Mouse (Mus musculus) liver, embryonic 14.5 days (tissue): ENCODE results near the gene Canx.

ENCODE experiments used
- CTCF ChIP-seq: IDR thresholded peaks from 2 replicates; pipeline ENCODE4 v1.5.1; 2016; ENCODE audit warnings: antibody characterized with exemption, low read depth, control low read depth
- EP300 ChIP-seq: IDR thresholded peaks from 2 replicates; pipeline ENCODE4 v1.6.1; 2016; ENCODE audit warnings: antibody characterized with exemption, low read depth

DNA sequence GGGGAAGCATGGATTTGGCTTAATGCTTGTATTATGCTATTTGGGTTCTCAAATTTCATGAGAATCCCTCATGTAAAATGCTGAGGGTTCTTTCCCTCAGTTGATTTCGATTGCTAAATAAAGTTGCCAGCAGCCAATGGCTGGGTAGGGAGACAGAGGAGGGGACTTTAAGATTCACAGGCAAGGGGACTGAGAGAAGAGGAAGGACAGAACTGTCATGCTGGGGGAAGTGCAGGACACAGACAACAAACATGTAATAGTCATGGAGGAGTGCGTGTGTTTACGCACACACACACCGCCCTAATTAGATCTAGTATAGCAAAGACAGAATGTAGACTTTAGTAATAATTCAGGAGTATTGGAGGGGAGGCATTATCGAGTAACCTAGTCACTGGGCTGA, 40.2 kb downstream of the Canx start:
- TF ChIP-seq CTCF (no peak), EP300 (no peak)
